Mouse (Mus musculus) thymus, postnatal 25 days (tissue): ENCODE data around the gene Arnt2.

Experiments used
- DNase-seq: peaks from one replicate; pipeline ENCODE4 v3.0.0; 2022

Arnt2 gene

GRCm38 (mm10) chr7:84409896-84410521 lies at the start of gene Arnt2:
Arnt2 (minus strand) TSS chr7:84410176.
- no peak for DNase-seq

- DNase-seq, result no peak
Measured at GRCm38 (mm10) chr7:84451681-84452080, 41.7 kb upstream of the Arnt2 start.

- no peak for DNase-seq
Measured at GRCm38 (mm10) chr7:84449066-84449465, 39.1 kb upstream of the Arnt2 start.

- DNase-seq, result no peak
Measured at GRCm38 (mm10) chr7:84448512-84448911, 38.5 kb upstream of the Arnt2 start.

GRCm38 (mm10) chr7:84447740-84448435 lies 37.9 kb upstream of the Arnt2 start:
- DNase-seq, result no peak

GRCm38 (mm10) chr7:84447060-84447459 lies 37.1 kb upstream of the Arnt2 start:
- DNase-seq, result peak; percentile 23

GRCm38 (mm10) chr7:84442343-84442911 lies 32.5 kb upstream of the Arnt2 start:
- no peak for DNase-seq

GRCm38 (mm10) chr7:84439606-84440005 lies 29.6 kb upstream of the Arnt2 start:
- DNase-seq, result no peak

- DNase-seq, result no peak
Measured at GRCm38 (mm10) chr7:84434901-84435300, 24.9 kb upstream of the Arnt2 start.

GRCm38 (mm10) chr7:84432151-84432550 lies 22.2 kb upstream of the Arnt2 start:
- DNase-seq, result no peak

- DNase-seq, result no peak
Measured at GRCm38 (mm10) chr7:84427221-84427620, 17.2 kb upstream of the Arnt2 start.

GRCm38 (mm10) chr7:84424670-84425385 lies 14.9 kb upstream of the Arnt2 start:
- no peak for DNase-seq

- no peak for DNase-seq
Measured at GRCm38 (mm10) chr7:84421753-84422152, 11.8 kb upstream of the Arnt2 start.

- no peak for DNase-seq
Measured at GRCm38 (mm10) chr7:84421291-84421665, 11.3 kb upstream of the Arnt2 start.

- no peak for DNase-seq
Measured at GRCm38 (mm10) chr7:84420581-84421290, 10.8 kb upstream of the Arnt2 start.

- no peak for DNase-seq
Measured at GRCm38 (mm10) chr7:84417441-84417840, 7.5 kb upstream of the Arnt2 start.

GRCm38 (mm10) chr7:84412570-84412969 lies 2.6 kb upstream of the Arnt2 start:
- DNase-seq, result no peak

- DNase-seq, result no peak
Measured at GRCm38 (mm10) chr7:84409241-84409895, 608 bp downstream of the Arnt2 start.

- DNase-seq, result no peak
Measured at GRCm38 (mm10) chr7:84408282-84408681, 1.7 kb downstream of the Arnt2 start.

GRCm38 (mm10) chr7:84403371-84403770 lies 6.6 kb downstream of the Arnt2 start:
- DNase-seq, result no peak

GRCm38 (mm10) chr7:84401641-84402455 lies 8.1 kb downstream of the Arnt2 start:
- no peak for DNase-seq

- DNase-seq, result no peak
Measured at GRCm38 (mm10) chr7:84397320-84397719, 12.7 kb downstream of the Arnt2 start.
